Comparison of ENCODE assay signal across 8 mouse cellular contexts in the genomic region with DNA sequence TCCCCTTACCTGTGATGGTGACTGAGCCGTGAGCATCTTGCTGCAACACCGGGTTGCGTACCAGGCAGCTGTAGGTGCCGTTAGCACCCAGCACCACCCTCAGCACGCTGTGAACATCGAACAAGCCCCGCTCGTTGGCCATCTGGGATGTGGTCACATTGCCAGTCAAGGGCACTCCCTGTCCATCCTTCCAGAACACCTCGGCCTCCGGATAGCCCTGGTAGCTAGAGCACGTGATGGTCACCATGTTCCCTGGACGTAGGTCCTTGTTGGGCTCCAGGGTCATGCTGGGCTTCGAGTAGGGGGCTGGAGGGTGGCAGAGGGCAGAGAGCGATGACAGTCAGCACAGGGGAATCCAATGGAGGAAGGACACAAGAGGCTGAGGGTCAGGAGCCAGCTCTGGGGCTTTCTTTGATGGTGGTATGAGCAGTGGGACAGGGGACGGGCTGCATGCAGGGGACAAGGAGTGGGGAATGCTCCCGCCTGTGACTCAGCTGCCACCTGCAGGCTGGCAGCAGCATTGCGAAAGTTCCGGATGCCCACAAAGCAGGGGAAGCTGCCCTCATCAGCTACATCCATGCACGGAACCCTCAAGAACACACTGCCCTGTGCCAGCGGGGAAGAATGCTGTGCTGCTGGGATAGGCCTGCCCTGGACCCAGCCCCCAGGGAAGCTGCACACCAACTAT. TPM values are rescaled to one million over a fixed set of nuclear protein-coding genes. Genes with fewer than 3 reads are reported as not detected.
DNase-seq lines count a peak whose midpoint lies in the region; ATAC-seq and TF ChIP-seq lines count a peak whose summit lies in the region.

No protein-coding gene starts in this region.

- no peaks in the 10 kb centered on the region for H3K27me3 ChIP-seq in midbrain, embryonic 10.5 days (ENCODE audit: low read depth, poor library complexity, severe bottlenecking)
- no peaks in the 10 kb centered on the region; the same call in 1 of the 2 replicates for H3K27me3 ChIP-seq in thymus, adult 2 months (ENCODE audit: control insufficient read depth, insufficient read depth, low read length)

- no peak for TF ChIP-seq POLR2A in bone marrow, adult 2 months (IDR thresholded peaks at IDR 0.05; ENCODE audit: borderline replicate concordance, control insufficient read depth, low read depth, low read length)
- no peak for TF ChIP-seq POLR2A in thymus, adult 2 months (IDR thresholded peaks at IDR 0.05; ENCODE audit: control insufficient read depth, extremely low read depth, insufficient read depth, low read length, poor library complexity)

- ATAC-seq in granulocyte monocyte progenitor cell, adult 5-6 weeks (replicated peaks; ENCODE audit: poor library complexity, severe bottlenecking): peak; percentile 76

- no peak overlapping the region for H3K4me3 ChIP-seq in bone marrow, adult 2 months (replicated peaks; ENCODE audit: control insufficient read depth, low read depth, low read length)
- no peak overlapping the region for H3K4me3 ChIP-seq in midbrain, embryonic 10.5 days
- H3K4me3 ChIP-seq in thymus, adult 2 months (ENCODE audit: control insufficient read depth, insufficient read depth, low read length): no peak overlapping the region

- DNase-seq in heart, postnatal 10 days: peak; percentile 40 to 50
- DNase-seq in heart, adult 9 months (ENCODE audit: low spot score in 2 of 2): no peak
- peak; percentile 69 for DNase-seq in 416B (ENCODE audit: low read depth)
- peak; percentile 56 for DNase-seq in midbrain, embryonic 10.5 days (ENCODE audit: low spot score)
- DNase-seq in thymus, adult 2 months: peak; percentile 60
- no peak for DNase-seq in ovary, postnatal 10 days (ENCODE audit: low spot score)

- TF ChIP-seq CTCF in bone marrow, adult 2 months (IDR thresholded peaks at IDR 0.05; ENCODE audit: control insufficient read depth, insufficient read depth, low read length): peak; percentile 76
- TF ChIP-seq CTCF in thymus, adult 2 months (IDR thresholded peaks at IDR 0.05; ENCODE audit: borderline replicate concordance, control insufficient read depth, extremely low read depth, insufficient read depth, low read length, poor library complexity): peak; percentile 70; the same call in 1 of the 2 replicates

- no peaks in the 10 kb centered on the region for H3K9me3 ChIP-seq in midbrain, embryonic 10.5 days (replicated peaks)

- intact Hi-C loops in heart, postnatal 10 days (cut with DNase I): loop anchor here (1.0 kb wide), 1 partner anchor 205 kb away; no protein-coding TSS in a partner anchor

- H3K4me1 ChIP-seq in bone marrow, adult 2 months (ENCODE audit: control insufficient read depth, insufficient read depth, low read length): peaks cover 9% of the 10 kb centered on the region
- H3K4me1 ChIP-seq in midbrain, embryonic 10.5 days: peaks cover 6% of the 10 kb centered on the region; the same call in 1 of the 2 replicates
- H3K4me1 ChIP-seq in thymus, adult 2 months (replicated peaks; ENCODE audit: control insufficient read depth, insufficient read depth, low read length): peaks cover 3% of the 10 kb centered on the region; the same call in 1 of the 2 replicates

- peaks cover 29% of the 10 kb centered on the region for H3K36me3 ChIP-seq in midbrain, embryonic 10.5 days
- no peaks in the 10 kb centered on the region for H3K36me3 ChIP-seq in thymus, adult 2 months (ENCODE audit: control insufficient read depth, insufficient read depth, low read length)

- 57% methylated on average over 20 of the region's 20 CpGs for WGBS in bone marrow, adult 2 months
- 77% methylated on average over 20 of the region's 20 CpGs for WGBS in midbrain, embryonic 10.5 days
- 67% methylated on average over 20 of the region's 20 CpGs for WGBS in thymus, adult 2 months

- H3K27ac ChIP-seq in bone marrow, adult 2 months (ENCODE audit: control insufficient read depth, insufficient read depth, low read depth, low read length, poor library complexity): no peak overlapping the region
- no peak overlapping the region for H3K27ac ChIP-seq in midbrain, embryonic 10.5 days (replicated peaks)
- no peak overlapping the region for H3K27ac ChIP-seq in thymus, adult 2 months (ENCODE audit: control insufficient read depth, insufficient read depth, low read length)

RNA-seq across cellular contexts. Expression of a gene that starts 19.6 kb away (rescaled TPM):
- total RNA-seq in heart, postnatal 10 days (2021): 10 to 100 TPM; 29.8 to 30.6 TPM
- 0.88 and 5.0 TPM in 2 replicates for polyA plus RNA-seq in bone marrow, adult 2 months (2011; ENCODE audit: insufficient read depth, insufficient read length, low replicate concordance, missing spikeins)
- total RNA-seq in granulocyte monocyte progenitor cell, adult 5-6 weeks (2014; fragmentation: Nextera tagmentation): not detected in 2 replicates
- total RNA-seq in granulocyte monocyte progenitor cell, adult 5-6 weeks (2017): not detected in 2 replicates
- polyA plus RNA-seq in midbrain, embryonic 10.5 days (2016; fragmentation: Nextera tagmentation; extraction: Ambion mirVana): 24.5 and 26.0 TPM in 2 replicates
- 2.3 and 2.5 TPM in 2 replicates for polyA plus RNA-seq in thymus, adult 2 months (2012; rRNA removed)

RNA-seq across cellular contexts. Expression of a gene that starts 46.4 kb away (rescaled TPM):
- total RNA-seq in heart, postnatal 10 days (2021): 100 to 1,000 TPM; 186 to 201 TPM
- 47.4 and 86.9 TPM in 2 replicates for polyA plus RNA-seq in bone marrow, adult 2 months (2011; ENCODE audit: insufficient read depth, insufficient read length, low replicate concordance, missing spikeins)
- 115 and 137 TPM in 2 replicates for total RNA-seq in granulocyte monocyte progenitor cell, adult 5-6 weeks (2014; fragmentation: Nextera tagmentation)
- total RNA-seq in granulocyte monocyte progenitor cell, adult 5-6 weeks (2017): 99.8 and 121 TPM in 2 replicates
- polyA plus RNA-seq in midbrain, embryonic 10.5 days (2016; fragmentation: Nextera tagmentation; extraction: Ambion mirVana): 52.5 and 55.2 TPM in 2 replicates
- 282 and 309 TPM in 2 replicates for polyA plus RNA-seq in thymus, adult 2 months (2012; rRNA removed)

RNA-seq across cellular contexts. Expression of a gene that starts 47.2 kb away (rescaled TPM):
- 10 to 100 TPM; 11.0 to 11.4 TPM for total RNA-seq in heart, postnatal 10 days (2021)
- not detected in 2 replicates for polyA plus RNA-seq in bone marrow, adult 2 months (2011; ENCODE audit: insufficient read depth, insufficient read length, low replicate concordance, missing spikeins)
- total RNA-seq in granulocyte monocyte progenitor cell, adult 5-6 weeks (2014; fragmentation: Nextera tagmentation): not detected in 2 replicates
- total RNA-seq in granulocyte monocyte progenitor cell, adult 5-6 weeks (2017): not detected in 2 replicates
- polyA plus RNA-seq in midbrain, embryonic 10.5 days (2016; fragmentation: Nextera tagmentation; extraction: Ambion mirVana): 0.54 and 1.1 TPM in 2 replicates
- polyA plus RNA-seq in thymus, adult 2 months (2012; rRNA removed): 3.2 and 4.9 TPM in 2 replicates

Comparison
In these comparisons a context has a peak if more than half of its experiments do, and no peak if none do; other contexts are left out.
1. DNase-seq: peak in heart, postnatal 10 days (2 of 2), 416B (single experiment), midbrain, embryonic 10.5 days (single experiment) and thymus, adult 2 months (single experiment); none in heart, adult 9 months (0 of 2) and ovary, postnatal 10 days (single experiment).